Mouse (Mus musculus) cerebellum, adult 2 months (tissue): Measurements from ENCODE around the gene H2-Ob. TPM values are rescaled to one million over a fixed set of nuclear protein-coding genes. Genes with fewer than 3 reads are reported as not detected.
A peak's percentile ranks its signal among the peaks of the same experiment; 100 is the strongest.

Experiments
- DNase-seq, 2 experiments: peaks; one replicate each; pipeline ENCODE4 v3.0.0; 2021
- H3K27ac ChIP-seq: fragments of 200-500 bp; 2 replicates; pipeline ENCODE4 v1.5.1; 2012; ENCODE audit warnings: low read length, control low read depth, inconsistent platforms; ENCODE audit not compliant: insufficient read depth
- H3K27me3 ChIP-seq: fragments of 200-500 bp; 2 replicates; pipeline ENCODE4 v1.6.1; 2012; ENCODE audit warnings: inconsistent platforms, mild to moderate bottlenecking, low read length, moderate library complexity; ENCODE audit not compliant: control insufficient read depth, insufficient read depth
- H3K4me1 ChIP-seq: fragments of 200-500 bp; 2 replicates; pipeline ENCODE4 v1.6.1; 2011; ENCODE audit warnings: low read length; ENCODE audit not compliant: control insufficient read depth, insufficient read depth
- H3K4me3 ChIP-seq: fragments of 200-500 bp; replicated peaks from 2 replicates; pipeline ENCODE3; 2011; ENCODE audit warnings: mild to moderate bottlenecking, low read depth, low read length, control low read depth; ENCODE audit not compliant: insufficient read depth
- CTCF ChIP-seq: fragments of 200-500 bp; IDR thresholded peaks from 2 replicates; pipeline ENCODE4 v1.5.1; 2011; ENCODE audit warnings: low read depth, mild to moderate bottlenecking, control low read depth, low read length, moderate library complexity, borderline replicate concordance; ENCODE audit not compliant: insufficient read depth
- POLR2A ChIP-seq: fragments of 200-500 bp; IDR thresholded peaks from 2 replicates; pipeline ENCODE4 v1.6.1; 2011; ENCODE audit warnings: low read length, control low read depth, borderline replicate concordance; ENCODE audit not compliant: insufficient read depth
- WGBS: fragments of 180-500 bp; shearing (Covaris S2); methylation state at CpG from one replicate; pipeline ENCODE4 v1.1.7; 2018; 5-methylcytosine and 5-hydroxymethylcytosine counted together
- polyA plus RNA-seq: library from polyadenylated mRNA; depleted of rRNA; stranded (reverse); fragments of >200 nt; gene quantifications from 2 replicates; pipeline ENCODE4 v1.2.3, GENCODE M21; 2012

Gene H2-Ob
- polyA plus RNA-seq, 1 experiment, result 0.67 TPM

GRCm38 (mm10) chr17:34285371-34285770 lies 46.7 kb downstream of the H2-Ob start:
- 69% methylated on average over 4 of the region's 4 CpGs for WGBS
- TF ChIP-seq POLR2A, result no peak
- no peak for TF ChIP-seq CTCF
- Histone ChIP-seq H3K27me3 (no peaks in the 10 kb centered on the region), H3K4me3 (no peak overlapping the region), H3K4me1 (no peaks in the 10 kb centered on the region; the same call in 1 of the 2 replicates), H3K27ac (no peak overlapping the region)
- DNase-seq, result no peak

GRCm38 (mm10) chr17:34285848-34286247 lies 47.1 kb downstream of the H2-Ob start:
- TF ChIP-seq POLR2A (no peak), CTCF (peak; percentile 14; the same call in 1 of the 2 replicates)
- Histone ChIP-seq H3K4me3 (no peak overlapping the region), H3K4me1 (no peaks in the 10 kb centered on the region; the same call in 1 of the 2 replicates), H3K27me3 (no peaks in the 10 kb centered on the region), H3K27ac (no peak overlapping the region)
- no peak for DNase-seq
- 36% methylated on average over 4 of the region's 4 CpGs for WGBS

DNA sequence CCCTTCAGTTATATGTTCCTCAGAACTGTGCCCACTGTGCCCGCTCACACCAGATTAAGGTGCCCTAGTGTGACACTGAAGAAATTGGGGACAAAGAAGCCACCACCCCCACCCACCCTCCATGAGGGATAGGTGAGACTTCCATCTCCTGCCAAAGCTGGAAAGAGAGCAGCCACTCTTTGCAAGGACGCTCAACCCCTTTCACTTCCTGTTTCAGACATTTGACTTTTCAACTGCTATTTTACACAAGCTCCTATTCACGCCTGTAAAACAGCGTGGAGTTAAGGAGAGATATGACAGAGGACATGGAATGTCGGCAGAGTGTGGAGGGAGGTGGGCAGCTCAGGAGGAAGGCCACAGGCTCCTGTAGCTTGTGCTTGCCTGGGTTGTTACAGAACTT lies 47.8 kb downstream of the H2-Ob start:
- TF ChIP-seq POLR2A (no peak), CTCF (no peak)
- 87% methylated on average over 5 of the region's 5 CpGs for WGBS
- no peak for DNase-seq

DNA sequence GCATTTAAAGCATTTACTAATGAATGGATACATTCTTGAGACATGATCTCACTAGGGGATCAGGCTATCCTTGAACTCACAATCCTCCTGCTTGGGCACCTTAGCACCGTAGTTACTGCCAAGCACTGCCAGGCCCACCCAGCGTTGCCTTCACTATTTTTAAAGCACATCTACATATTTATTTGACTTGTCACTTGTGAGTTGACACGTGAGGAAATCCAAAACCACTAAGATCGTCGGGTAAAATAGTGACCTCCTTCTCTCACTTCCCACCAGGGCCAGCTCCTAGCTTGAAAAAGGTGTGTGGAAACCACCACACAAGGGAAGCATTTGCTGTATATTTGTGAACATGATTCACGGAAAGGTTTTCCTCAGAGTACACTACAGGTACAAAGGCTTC lies 48.3 kb downstream of the H2-Ob start:
- no peak overlapping the region for H3K27ac ChIP-seq
- WGBS, result 68% methylated on average over 6 of the region's 6 CpGs
- DNase-seq, result no peak
- TF ChIP-seq CTCF (no peak), POLR2A (no peak)
- H3K4me1 ChIP-seq, result no peaks in the 10 kb centered on the region
- H3K4me3 ChIP-seq, result no peak overlapping the region
- no peaks in the 10 kb centered on the region for H3K27me3 ChIP-seq

More for the DNA sequence above, 47.8 kb downstream of the H2-Ob start:
- H3K4me1 ChIP-seq, result no peaks in the 10 kb centered on the region
- no peaks in the 10 kb centered on the region for H3K27me3 ChIP-seq
- H3K27ac ChIP-seq, result no peak overlapping the region
- H3K4me3 ChIP-seq, result no peak overlapping the region

- 13% methylated on average over 8 of the region's 8 CpGs for WGBS
- DNase-seq, result peak; percentile 47
- Histone ChIP-seq H3K4me3 (no peak within 1 kb of the TSS), H3K4me1 (no peaks in the 10 kb centered on the region), H3K27ac (no peak within 1 kb of the TSS), H3K27me3 (no peaks in the 10 kb centered on the region)
- no peak for TF ChIP-seq CTCF
Observed at GRCm38 (mm10) chr17:34287648-34288047, 48.9 kb downstream of the H2-Ob start, which contains the start of gene H2-Aa. Gene H2-Aa, minus strand, starts transcription at chr17:34287823.

DNA sequence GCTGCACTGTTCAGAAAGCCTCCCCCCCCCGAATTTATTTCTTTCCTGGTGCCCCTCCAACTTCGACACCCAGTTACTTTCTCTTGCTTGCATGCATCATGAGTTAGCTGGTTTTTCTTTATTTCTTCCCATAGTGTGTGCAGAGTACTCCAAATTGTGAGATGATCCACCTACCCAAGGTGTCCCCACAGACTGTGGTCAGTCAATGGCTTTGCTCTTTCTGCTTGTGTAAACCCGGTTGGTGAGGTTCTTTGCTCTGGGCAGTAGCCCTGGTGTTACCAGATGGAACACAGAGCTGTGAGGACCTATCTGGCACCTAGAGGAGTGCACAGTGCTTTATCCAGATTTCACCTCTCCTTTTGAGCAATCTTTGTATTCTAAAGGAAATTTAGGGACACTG lies 49.4 kb downstream of the H2-Ob start:
- Histone ChIP-seq H3K27ac (no peak overlapping the region), H3K4me3 (no peak overlapping the region), H3K27me3 (no peaks in the 10 kb centered on the region), H3K4me1 (no peaks in the 10 kb centered on the region)
- WGBS, result 56% methylated on average over 3 of the region's 3 CpGs
- TF ChIP-seq POLR2A (no peak), CTCF (no peak)
- DNase-seq, result no peak

- TF ChIP-seq CTCF (no peak), POLR2A (no peak)
- Histone ChIP-seq H3K27ac (no peak overlapping the region), H3K4me3 (no peak overlapping the region), H3K27me3 (no peaks in the 10 kb centered on the region), H3K4me1 (no peaks in the 10 kb centered on the region)
- DNase-seq, result peak; percentile 25 to 47
- 12% methylated on average over 8 of the region's 8 CpGs for WGBS
Observed at GRCm38 (mm10) chr17:34291609-34292008, 52.9 kb downstream of the H2-Ob start.

GRCm38 (mm10) chr17:34292570-34292969 lies 53.9 kb downstream of the H2-Ob start:
- no peak for DNase-seq
- no peaks in the 10 kb centered on the region for H3K4me1 ChIP-seq
- no peak overlapping the region for H3K27ac ChIP-seq
- no peaks in the 10 kb centered on the region for H3K27me3 ChIP-seq
- 91% methylated on average over 4 of the region's 4 CpGs for WGBS
- no peak for TF ChIP-seq CTCF
- TF ChIP-seq POLR2A, result no peak
- no peak overlapping the region for H3K4me3 ChIP-seq
